Mouse (Mus musculus) heart, postnatal 4 days (tissue): ENCODE results near the gene Clcn5. TPM values are rescaled to one million over a fixed set of nuclear protein-coding genes. Genes with fewer than 3 reads are reported as not detected.

Experiments used
- DNase-seq: peaks from one replicate; pipeline ENCODE4 v3.0.0; 2021
- total RNA-seq, 2 experiments: library from RNA; stranded (reverse); gene quantifications; 2 replicates each; pipeline ENCODE4 v1.2.3; 2021

The Clcn5 gene
- total RNA-seq: 10 to 100 TPM; 26.3 to 27.3 TPM

GRCm38 (mm10) chrX:7319089-7319721 lies at the start of gene Clcn5:
TSS of gene Clcn5 (minus strand) at chrX:7319358.
- DNase-seq: peak; percentile 97

- no peak for DNase-seq
Observed at GRCm38 (mm10) chrX:7325455-7325854, 6.3 kb upstream of the Clcn5 start.

DNA sequence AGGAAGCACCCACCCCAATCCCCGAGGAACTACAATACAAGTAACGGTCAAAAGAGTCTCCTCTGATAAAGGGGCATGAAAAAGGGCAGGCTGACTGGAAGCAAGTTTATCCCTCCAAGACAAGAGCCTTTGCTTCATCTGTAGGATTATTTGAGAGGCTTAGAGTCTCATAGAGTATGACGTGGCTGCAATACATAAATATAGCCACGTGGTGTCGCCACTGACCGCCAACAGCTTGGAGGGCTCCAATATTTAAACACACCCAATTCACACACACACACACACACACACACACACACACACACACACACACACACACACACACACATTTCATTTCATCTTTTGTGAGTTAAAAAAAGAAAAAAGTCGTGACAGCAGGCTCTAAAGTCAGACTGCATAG lies 3.1 kb upstream of the Clcn5 start:
- peak; percentile 72 for DNase-seq

DNA sequence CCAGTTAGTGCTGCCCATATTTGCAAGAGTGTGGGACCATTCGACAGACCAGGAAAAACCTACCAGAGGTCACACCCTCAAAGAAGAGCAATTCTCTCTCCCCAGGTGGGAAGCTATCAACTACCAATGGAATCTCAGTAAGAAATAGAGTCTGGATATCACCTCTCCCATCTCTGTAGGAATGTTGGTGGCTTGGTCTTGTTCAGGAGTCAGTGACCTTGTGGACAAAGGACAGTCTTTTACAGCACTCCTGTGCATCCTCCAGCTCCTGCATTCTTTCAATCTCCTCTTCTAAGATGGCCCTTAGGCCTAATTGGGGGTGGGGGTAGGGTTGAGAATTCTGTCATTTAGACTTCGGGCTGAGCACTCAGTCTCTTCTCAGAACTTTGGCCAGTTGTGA lies 1.4 kb upstream of the Clcn5 start:
- no peak for DNase-seq

GRCm38 (mm10) chrX:7318551-7319025 lies 570 bp downstream of the Clcn5 start:
- DNase-seq: no peak

GRCm38 (mm10) chrX:7315115-7315514 lies 4.0 kb downstream of the Clcn5 start:
- no peak for DNase-seq

- no peak for DNase-seq
Observed at GRCm38 (mm10) chrX:7314645-7315044, 4.5 kb downstream of the Clcn5 start.

GRCm38 (mm10) chrX:7308242-7308641 lies 10.9 kb downstream of the Clcn5 start:
- DNase-seq: no peak

GRCm38 (mm10) chrX:7306861-7307260 lies 12.3 kb downstream of the Clcn5 start:
- no peak for DNase-seq

- no peak for DNase-seq
Observed at GRCm38 (mm10) chrX:7292981-7293380, 26.2 kb downstream of the Clcn5 start.

GRCm38 (mm10) chrX:7292151-7292768 lies 26.9 kb downstream of the Clcn5 start:
- no peak for DNase-seq

DNA sequence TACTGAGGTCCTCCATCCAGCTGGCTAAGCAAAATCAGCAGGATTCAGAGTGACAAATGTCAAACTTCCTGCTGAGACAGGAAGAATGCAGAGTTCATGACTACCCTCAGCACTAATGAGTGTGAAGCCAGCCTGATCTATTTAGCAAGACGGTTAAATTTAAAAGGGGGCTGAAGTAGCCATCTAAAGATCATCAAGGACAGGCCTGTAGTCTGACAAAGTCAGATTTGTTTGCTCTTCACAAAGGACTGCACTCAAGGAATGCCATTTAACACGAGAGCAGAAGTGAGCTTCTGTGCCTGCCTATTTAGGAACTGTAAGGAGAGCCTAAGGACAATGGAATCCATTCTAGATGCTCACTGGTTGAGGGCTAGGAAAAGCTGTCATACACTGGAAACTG lies 30.2 kb downstream of the Clcn5 start:
- no peak for DNase-seq

DNA sequence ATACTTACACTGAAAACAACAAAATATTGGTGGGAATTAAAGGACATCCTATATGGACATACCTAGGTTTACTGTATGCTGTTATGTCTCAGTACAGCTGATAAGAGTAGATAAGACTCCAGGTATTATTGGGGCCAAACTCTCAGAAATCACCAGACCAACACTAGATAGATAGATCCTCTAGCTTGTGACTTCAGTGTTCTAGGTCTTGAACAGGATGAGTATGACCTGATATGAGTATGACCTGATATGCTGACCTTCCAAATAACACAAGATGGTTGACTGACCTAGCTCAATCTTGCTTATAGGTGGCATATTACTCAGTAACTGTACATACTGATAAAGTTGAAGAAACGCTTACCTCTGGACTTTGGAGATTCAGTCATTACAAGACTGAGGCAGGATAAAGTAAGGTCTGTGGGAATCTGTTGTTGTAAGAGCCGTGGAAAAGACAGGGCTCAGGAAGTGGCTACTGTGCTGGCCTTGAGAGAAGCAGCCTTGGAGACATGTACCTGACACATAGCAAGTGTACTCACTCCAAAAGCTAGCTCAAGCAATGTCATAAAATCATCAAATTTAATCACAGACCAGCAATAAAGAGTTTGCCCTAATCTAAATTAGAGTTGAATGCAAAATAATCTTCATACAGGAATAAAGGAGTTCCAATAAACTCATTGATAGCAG lies 32.0 kb downstream of the Clcn5 start:
- DNase-seq: no peak

DNA sequence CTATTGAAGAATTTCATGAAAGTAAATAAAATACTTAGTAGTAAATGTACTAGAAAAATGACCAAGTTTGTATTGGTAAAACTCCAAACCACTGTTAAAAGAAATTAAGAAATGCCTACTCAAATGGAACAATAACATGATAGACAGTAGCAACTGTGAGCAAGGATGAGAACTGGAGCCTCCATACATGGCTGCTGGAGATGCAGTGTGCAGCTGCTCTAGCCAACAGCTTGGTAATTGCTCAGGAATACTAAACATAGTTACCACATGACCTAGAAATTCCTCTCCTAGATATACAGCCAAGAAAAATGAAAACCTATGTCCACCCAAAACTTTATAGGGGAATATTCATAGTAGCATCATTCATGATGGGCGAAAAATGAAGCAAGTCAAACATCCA lies 36.5 kb downstream of the Clcn5 start:
- no peak for DNase-seq

GRCm38 (mm10) chrX:7279722-7280121 lies 39.4 kb downstream of the Clcn5 start:
- no peak for DNase-seq

- DNase-seq: no peak
Observed at GRCm38 (mm10) chrX:7276564-7276963, 42.6 kb downstream of the Clcn5 start.

GRCm38 (mm10) chrX:7261149-7261548 lies 58.0 kb downstream of the Clcn5 start:
- no peak for DNase-seq

- DNase-seq: no peak
Observed at GRCm38 (mm10) chrX:7260400-7261113, 58.6 kb downstream of the Clcn5 start.

GRCm38 (mm10) chrX:7259718-7260117 lies 59.4 kb downstream of the Clcn5 start:
- no peak for DNase-seq

GRCm38 (mm10) chrX:7256022-7256421 lies 63.1 kb downstream of the Clcn5 start:
- no peak for DNase-seq

DNA sequence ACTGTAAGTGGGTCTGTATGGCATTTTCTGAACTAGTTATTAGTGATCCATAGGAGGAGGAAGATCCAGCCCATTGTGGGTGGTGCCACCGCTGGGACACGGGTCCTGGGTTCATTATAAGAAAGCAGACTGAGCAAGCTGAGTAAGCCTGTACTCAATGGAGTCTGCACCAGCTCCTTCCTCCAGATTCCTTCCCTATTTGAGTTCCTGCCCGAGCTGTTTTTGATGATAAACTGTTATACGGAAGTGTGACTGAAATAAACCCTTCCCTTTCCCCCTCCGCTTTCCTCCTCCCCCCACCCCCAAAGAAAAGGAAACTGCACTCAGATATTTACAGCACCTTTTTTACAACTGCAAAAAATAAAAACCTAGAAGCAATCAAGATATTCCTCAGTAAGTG lies 115.1 kb downstream of the Clcn5 start:
- DNase-seq: no peak

GRCm38 (mm10) chrX:7203535-7203934 lies 115.6 kb downstream of the Clcn5 start:
- no peak for DNase-seq

- DNase-seq: no peak
Observed at GRCm38 (mm10) chrX:7197833-7198232, 121.3 kb downstream of the Clcn5 start.
